Mouse (Mus musculus) intestine, embryonic 14.5 days (tissue): ENCODE measurements around the gene Ren1. TPM values are rescaled to one million over a fixed set of nuclear protein-coding genes. Genes with fewer than 3 reads are reported as not detected.

Experiments
- ATAC-seq: fragments of 200-750 bp; cut with Nextera tagmentation; replicated peaks from 2 replicates; pipeline ENCODE4 v1.8.0; 2017; ENCODE audit warnings: low read depth, moderate number of reproducible peaks, moderate TSS enrichment, moderate library complexity; ENCODE audit not compliant: low FRiP score, low TSS enrichment
- DNase-seq: peaks from one replicate; pipeline ENCODE4 v3.0.0-alpha.2; 2018; ENCODE audit warnings: low spot score
- H3K27ac ChIP-seq: fragments of 300-500 bp; sonication (generic); 2 replicates; pipeline ENCODE4 v1.5.1; 2014; ENCODE audit warnings: low read depth, mild to moderate bottlenecking, control low read depth
- H3K27me3 ChIP-seq: fragments of 300-500 bp; sonication (generic); replicated peaks from 2 replicates; pipeline ENCODE4 v1.6.1; 2014; ENCODE audit warnings: low read length, control low read depth; ENCODE audit not compliant: control insufficient read depth, insufficient read depth
- H3K36me3 ChIP-seq: fragments of 300-500 bp; sonication (generic); 2 replicates; pipeline ENCODE4 v1.6.1; 2014; ENCODE audit warnings: low read length, control low read depth; ENCODE audit not compliant: control insufficient read depth, insufficient read depth
- H3K4me1 ChIP-seq: fragments of 300-500 bp; sonication (generic); replicated peaks from 2 replicates; pipeline ENCODE4 v1.6.1; 2014; ENCODE audit warnings: low read length, control low read depth, mixed read lengths; ENCODE audit not compliant: control insufficient read depth, insufficient read depth
- H3K4me2 ChIP-seq: fragments of 300-500 bp; sonication (generic); 2 replicates; pipeline ENCODE4 v1.6.1; 2014; ENCODE audit warnings: low read length
- H3K4me3 ChIP-seq: fragments of 300-500 bp; sonication (generic); 2 replicates; pipeline ENCODE4 v1.5.1; 2014; ENCODE audit warnings: low read depth, low read length, control low read depth, mixed read lengths
- H3K9ac ChIP-seq: fragments of 300-500 bp; sonication (generic); 2 replicates; pipeline ENCODE4 v1.6.1; 2014; ENCODE audit warnings: mild to moderate bottlenecking, low read length
- H3K9me3 ChIP-seq: fragments of 300-500 bp; sonication (generic); 2 replicates; pipeline ENCODE4 v1.6.1; 2016; ENCODE audit warnings: low read length, control low read depth; ENCODE audit not compliant: control insufficient read depth
- WGBS: fragments of 180-500 bp; shearing (Covaris S2); extraction: QIAGEN DNeasy Blood & Tissue Kit; methylation state at CpG from one replicate; pipeline ENCODE4 v1.1.7; 2014; 5-methylcytosine and 5-hydroxymethylcytosine counted together
- polyA plus RNA-seq: library from polyadenylated mRNA; unstranded; fragments of >200 nt; fragmentation: Nextera tagmentation; extraction: Ambion mirVana; gene quantifications from 2 replicates; pipeline ENCODE4 v1.2.1, GENCODE M21; 2014

The Ren1 gene
- polyA plus RNA-seq, 1 experiment from 2014 or later = 0.51 TPM

- WGBS = 63% methylated on average over 11 of the region's 11 CpGs
- H3K9ac ChIP-seq = no peak overlapping the region
- no peak overlapping the region for H3K4me2 ChIP-seq
- ATAC-seq (no peak), DNase-seq (no peak)
- no peak overlapping the region for H3K4me3 ChIP-seq
- no peak overlapping the region for H3K27ac ChIP-seq
- H3K4me1 ChIP-seq = no peaks in the 10 kb centered on the region
- no peaks in the 10 kb centered on the region for H3K27me3 ChIP-seq
- no peaks in the 10 kb centered on the region for H3K36me3 ChIP-seq
- no peaks in the 10 kb centered on the region for H3K9me3 ChIP-seq
These were observed 2.4 kb upstream of the Ren1 start for GRCm38 (mm10) chr1:133347693-133348520.

- H3K9ac ChIP-seq = no peak overlapping the region
- H3K36me3 ChIP-seq = no peaks in the 10 kb centered on the region
- H3K4me3 ChIP-seq = no peak overlapping the region
- no peaks in the 10 kb centered on the region for H3K4me1 ChIP-seq
- no peak overlapping the region for H3K4me2 ChIP-seq
- ATAC-seq (no peak), DNase-seq (no peak)
- H3K9me3 ChIP-seq = no peaks in the 10 kb centered on the region
- 49% methylated on average over 9 of the region's 9 CpGs for WGBS
- no peaks in the 10 kb centered on the region for H3K27me3 ChIP-seq
- no peak overlapping the region for H3K27ac ChIP-seq
These were observed 1.5 kb downstream of the Ren1 start for GRCm38 (mm10) chr1:133351762-133352161.

- H3K4me1 ChIP-seq = no peaks in the 10 kb centered on the region
- ATAC-seq (peak; percentile 58), DNase-seq (peak; percentile 86)
- no peaks in the 10 kb centered on the region for H3K27me3 ChIP-seq
- no peak overlapping the region for H3K4me2 ChIP-seq
- no peaks in the 10 kb centered on the region for H3K36me3 ChIP-seq
- no peak overlapping the region for H3K4me3 ChIP-seq
- WGBS = 47% methylated on average over 12 of the region's 12 CpGs
- no peaks in the 10 kb centered on the region for H3K9me3 ChIP-seq
- H3K27ac ChIP-seq = no peak overlapping the region
- H3K9ac ChIP-seq = no peak overlapping the region
These were observed 3.1 kb downstream of the Ren1 start for GRCm38 (mm10) chr1:133353371-133353809.

- Histone ChIP-seq H3K4me2 (no peak overlapping the region), H3K4me1 (no peaks in the 10 kb centered on the region), H3K9me3 (no peaks in the 10 kb centered on the region), H3K36me3 (no peaks in the 10 kb centered on the region), H3K9ac (no peak overlapping the region), H3K4me3 (no peak overlapping the region), H3K27me3 (no peaks in the 10 kb centered on the region), H3K27ac (no peak overlapping the region)
- ATAC-seq = no peak
- DNase-seq = no peak
- WGBS = 35% methylated on average over 5 of the region's 5 CpGs
These were observed 5.2 kb downstream of the Ren1 start for GRCm38 (mm10) chr1:133355469-133355868.

GRCm38 (mm10) chr1:133355912-133356311, 5.6 kb downstream of the Ren1 start:
- no peaks in the 10 kb centered on the region for H3K36me3 ChIP-seq
- DNase-seq (no peak), ATAC-seq (no peak)
- H3K27ac ChIP-seq = no peak overlapping the region
- WGBS = 45% methylated on average over 15 of the region's 15 CpGs
- H3K4me2 ChIP-seq = no peak overlapping the region
- no peaks in the 10 kb centered on the region for H3K9me3 ChIP-seq
- no peaks in the 10 kb centered on the region for H3K4me1 ChIP-seq
- H3K4me3 ChIP-seq = no peak overlapping the region
- no peaks in the 10 kb centered on the region for H3K27me3 ChIP-seq
- H3K9ac ChIP-seq = no peak overlapping the region

- H3K4me3 ChIP-seq = no peak overlapping the region
- DNase-seq (no peak), ATAC-seq (no peak)
- H3K4me1 ChIP-seq = no peaks in the 10 kb centered on the region
- no peak overlapping the region for H3K27ac ChIP-seq
- no peak overlapping the region for H3K9ac ChIP-seq
- H3K9me3 ChIP-seq = no peaks in the 10 kb centered on the region
- no peak overlapping the region for H3K4me2 ChIP-seq
- no peaks in the 10 kb centered on the region for H3K36me3 ChIP-seq
- no peaks in the 10 kb centered on the region for H3K27me3 ChIP-seq
- 57% methylated on average over 8 of the region's 8 CpGs for WGBS
These were observed 6.0 kb downstream of the Ren1 start for GRCm38 (mm10) chr1:133356330-133356729.

- 91% methylated on average over 6 of the region's 6 CpGs for WGBS
- no peak overlapping the region for H3K9ac ChIP-seq
- no peak for ATAC-seq
- H3K27ac ChIP-seq = no peak overlapping the region
- peaks cover 8% of the 10 kb centered on the region; the same call in 1 of the 2 replicates for H3K4me1 ChIP-seq
- H3K4me3 ChIP-seq = no peak overlapping the region
- DNase-seq = no peak
- H3K4me2 ChIP-seq = no peak overlapping the region
- no peaks in the 10 kb centered on the region for H3K36me3 ChIP-seq
- peaks cover 10% of the 10 kb centered on the region for H3K27me3 ChIP-seq
- no peaks in the 10 kb centered on the region for H3K9me3 ChIP-seq
These were observed 10.7 kb downstream of the Ren1 start for GRCm38 (mm10) chr1:133361006-133361405.

GRCm38 (mm10) chr1:133362103-133362502, 11.8 kb downstream of the Ren1 start:
- no peak for ATAC-seq
- WGBS = 83% methylated on average over 5 of the region's 5 CpGs
- no peak overlapping the region for H3K4me2 ChIP-seq
- peaks cover 8% of the 10 kb centered on the region; the same call in 1 of the 2 replicates for H3K4me1 ChIP-seq
- H3K4me3 ChIP-seq = no peak overlapping the region
- H3K9me3 ChIP-seq = no peaks in the 10 kb centered on the region
- no peaks in the 10 kb centered on the region for H3K36me3 ChIP-seq
- DNase-seq = no peak
- no peak overlapping the region for H3K27ac ChIP-seq
- H3K27me3 ChIP-seq = peaks cover 10% of the 10 kb centered on the region
- no peak overlapping the region for H3K9ac ChIP-seq
